Mouse (Mus musculus) midbrain, embryonic 15.5 days (tissue): ENCODE measurements around the gene Slc25a31. TPM values are rescaled to one million over a fixed set of nuclear protein-coding genes. Genes with fewer than 3 reads are reported as not detected.

Experiments used
- ATAC-seq: fragments of 200-750 bp; cut with Nextera tagmentation; replicated peaks from 2 replicates; pipeline ENCODE4 v1.8.0; 2017; ENCODE audit warnings: moderate TSS enrichment
- H3K27ac ChIP-seq: fragments of 300-500 bp; sonication (generic); 2 replicates; pipeline ENCODE4 v1.5.1; 2015; ENCODE audit warnings: mild to moderate bottlenecking, inconsistent platforms
- H3K27me3 ChIP-seq: fragments of 300-500 bp; sonication (generic); replicated peaks from 2 replicates; pipeline ENCODE4 v1.6.1; 2015; ENCODE audit warnings: inconsistent platforms
- H3K36me3 ChIP-seq: fragments of 300-500 bp; sonication (generic); replicated peaks from 2 replicates; pipeline ENCODE4 v1.6.1; 2015; ENCODE audit warnings: inconsistent platforms
- H3K4me1 ChIP-seq: fragments of 300-500 bp; sonication (generic); 2 replicates; pipeline ENCODE4 v1.6.1; 2015; ENCODE audit warnings: inconsistent platforms
- H3K4me2 ChIP-seq: fragments of 300-500 bp; sonication (generic); 2 replicates; pipeline ENCODE4 v1.6.1; 2015; ENCODE audit warnings: inconsistent platforms, mild to moderate bottlenecking, moderate library complexity
- H3K4me3 ChIP-seq: fragments of 300-500 bp; sonication (generic); 2 replicates; pipeline ENCODE4 v1.5.1; 2015; ENCODE audit warnings: mild to moderate bottlenecking, inconsistent platforms
- H3K9ac ChIP-seq: fragments of 300-500 bp; sonication (generic); 2 replicates; pipeline ENCODE4 v1.6.1; 2015; ENCODE audit warnings: mild to moderate bottlenecking, inconsistent platforms
- H3K9me3 ChIP-seq: fragments of 300-500 bp; sonication (generic); 2 replicates; pipeline ENCODE4 v1.6.1; 2016; ENCODE audit warnings: inconsistent platforms
- WGBS: fragments of 180-500 bp; shearing (Covaris S2); methylation state at CpG from one replicate; pipeline ENCODE4 v1.1.7; 2015; ENCODE audit warnings: mixed read lengths; 5-methylcytosine and 5-hydroxymethylcytosine counted together
- polyA plus RNA-seq: library from polyadenylated mRNA; unstranded; fragments of >200 nt; fragmentation: Nextera tagmentation; extraction: Ambion mirVana; gene quantifications from 2 replicates; pipeline ENCODE4 v1.2.1, GENCODE M21; 2015

The Slc25a31 gene
- polyA plus RNA-seq, 1 experiment from 2014 or later = 0.32 TPM

GRCm38 (mm10) chr3:40744024-40744835 lies 35.6 kb downstream of the Slc25a31 start, which contains the start of gene Hspa4l:
Gene Hspa4l (plus strand): TSS chr3:40744495.
- 12% methylated on average over 16 of the region's 16 CpGs for WGBS
- Histone ChIP-seq H3K4me3 (peak within 1 kb of the TSS; percentile 99), H3K4me1 (peaks cover 15% of the 10 kb centered on the region), H3K9ac (peak within 1 kb of the TSS; percentile 96), H3K4me2 (peak within 1 kb of the TSS; percentile 94), H3K27me3 (no peaks in the 10 kb centered on the region), H3K9me3 (no peaks in the 10 kb centered on the region), H3K36me3 (no peaks in the 10 kb centered on the region), H3K27ac (peak within 1 kb of the TSS; percentile 94)
- no peak for ATAC-seq

GRCm38 (mm10) chr3:40744836-40745660 lies 36.4 kb downstream of the Slc25a31 start:
- Histone ChIP-seq H3K27ac (peak overlapping the region; percentile 94), H3K9me3 (no peaks in the 10 kb centered on the region), H3K9ac (peak overlapping the region; percentile 96), H3K4me1 (peaks cover 15% of the 10 kb centered on the region), H3K4me2 (peak overlapping the region; percentile 94), H3K27me3 (no peaks in the 10 kb centered on the region), H3K36me3 (no peaks in the 10 kb centered on the region), H3K4me3 (peak overlapping the region; percentile 99)
- under 1% methylated on average over 77 of the region's 93 CpGs for WGBS
- ATAC-seq = peak; percentile 98

- no peaks in the 10 kb centered on the region for H3K36me3 ChIP-seq
- peak; percentile 78 for ATAC-seq
- peak overlapping the region; percentile 99 for H3K4me3 ChIP-seq
- peak overlapping the region; percentile 94 for H3K4me2 ChIP-seq
- H3K27me3 ChIP-seq = no peaks in the 10 kb centered on the region
- H3K27ac ChIP-seq = peak overlapping the region; percentile 94
- H3K9me3 ChIP-seq = no peaks in the 10 kb centered on the region
- H3K4me1 ChIP-seq = peaks cover 15% of the 10 kb centered on the region
- WGBS = under 1% methylated on average over 37 of the region's 37 CpGs
- H3K9ac ChIP-seq = peak overlapping the region; percentile 96
Observed at GRCm38 (mm10) chr3:40745661-40746547, 37.2 kb downstream of the Slc25a31 start.

- Histone ChIP-seq H3K27ac (no peak overlapping the region), H3K4me2 (no peak overlapping the region), H3K9me3 (no peaks in the 10 kb centered on the region), H3K36me3 (peaks cover 26% of the 10 kb centered on the region), H3K4me1 (no peaks in the 10 kb centered on the region), H3K27me3 (no peaks in the 10 kb centered on the region), H3K4me3 (no peak overlapping the region), H3K9ac (no peak overlapping the region)
- ATAC-seq = no peak
- WGBS = 88% methylated on average over 3 of the region's 3 CpGs
Observed at GRCm38 (mm10) chr3:40760746-40761145, 52.1 kb downstream of the Slc25a31 start.

- Histone ChIP-seq H3K4me2 (no peak overlapping the region), H3K9me3 (no peaks in the 10 kb centered on the region), H3K9ac (no peak overlapping the region), H3K27ac (no peak overlapping the region), H3K27me3 (no peaks in the 10 kb centered on the region), H3K36me3 (peaks cover 28% of the 10 kb centered on the region), H3K4me3 (no peak overlapping the region), H3K4me1 (no peaks in the 10 kb centered on the region)
- ATAC-seq = no peak
- WGBS = 93% methylated on average over 2 of the region's 2 CpGs
Observed at GRCm38 (mm10) chr3:40761312-40761711, 52.7 kb downstream of the Slc25a31 start.

Other genes starting within 250 kb of the Slc25a31 start
- gene Intu, start 177.6 kb upstream of the Slc25a31 start, polyA plus RNA-seq = 3.2 and 3.7 TPM in 2 replicates
- 49.6 and 53.7 TPM in 2 replicates for gene Hspa4l, start 35.6 kb downstream of the Slc25a31 start, polyA plus RNA-seq
- 14.0 and 14.7 TPM in 2 replicates for gene Plk4, start 91.2 kb downstream of the Slc25a31 start, polyA plus RNA-seq
- 11.6 TPM in 2 replicates for gene Mfsd8, start 138.0 kb downstream of the Slc25a31 start, polyA plus RNA-seq
- gene Abhd18, start 138.1 kb downstream of the Slc25a31 start, polyA plus RNA-seq = 14.3 and 14.5 TPM in 2 replicates
- 0.49 and 0.68 TPM in 2 replicates for gene 1700034I23Rik, start 193.7 kb downstream of the Slc25a31 start, polyA plus RNA-seq
- 3.4 and 6.6 TPM in 2 replicates for gene Larp1b, start 241.0 kb downstream of the Slc25a31 start, polyA plus RNA-seq